Mouse (Mus musculus) gastrocnemius, adult 8-10 months (tissue): ENCODE data around the gene Rasa1. TPM values are rescaled to one million over a fixed set of nuclear protein-coding genes. Genes with fewer than 3 reads are reported as not detected.

Experiments
- DNase-seq, 2 experiments: peaks; one replicate each; pipeline ENCODE4 v3.0.0; 2022; ENCODE audit warnings: low spot score in 2 of 2
- total RNA-seq, 4 experiments: library from RNA; stranded (reverse); gene quantifications; 2 replicates each; pipeline ENCODE4 v1.2.4; 2022

Gene Rasa1
- total RNA-seq: 10 to 100 TPM; 17.2 to 22.6 (median 18.5) TPM

DNA sequence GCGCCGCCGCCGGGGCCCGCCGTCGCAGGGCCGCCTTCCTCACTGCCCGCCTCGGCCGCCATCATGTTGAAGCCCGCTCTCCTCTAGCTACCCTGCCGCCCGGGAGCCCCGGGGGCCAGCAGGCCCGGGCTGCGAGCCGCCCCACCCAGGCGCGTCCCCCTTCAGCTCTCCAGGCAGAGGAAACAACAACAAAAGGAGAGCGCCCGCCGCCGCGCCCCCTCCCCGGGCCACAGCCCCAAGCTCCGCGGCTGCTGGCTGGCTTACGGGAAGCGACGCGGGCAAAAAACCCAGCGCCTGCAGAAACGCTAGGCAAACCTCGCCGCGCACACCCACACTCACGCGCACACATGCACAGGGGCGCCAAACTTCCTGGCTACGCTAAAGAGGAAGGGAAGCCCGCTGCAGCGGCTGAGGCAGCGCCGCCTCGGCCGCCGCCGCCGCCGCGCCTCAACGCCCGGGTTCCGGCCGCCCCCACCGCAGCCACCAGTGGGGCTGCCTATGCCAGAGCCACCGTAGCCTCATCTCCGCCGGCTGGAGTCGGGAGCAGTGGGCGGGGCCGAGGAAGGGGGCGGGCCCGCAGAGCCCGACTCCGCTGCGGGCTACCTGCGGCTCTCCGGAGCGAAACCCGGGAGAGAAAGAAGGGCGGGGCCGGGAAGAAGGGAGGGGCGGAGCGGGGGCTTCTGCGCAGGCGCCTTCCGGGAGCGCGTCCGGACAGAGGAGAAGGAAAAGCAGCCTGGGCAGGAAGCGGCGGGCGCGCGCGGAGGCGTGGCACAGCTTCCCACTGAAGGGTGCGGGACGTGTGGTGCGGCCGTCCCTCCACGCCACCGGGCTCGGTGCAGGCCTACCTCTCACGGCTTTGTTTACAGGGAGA lies at the start of gene Rasa1:
Gene Rasa1 (minus strand): TSS at position 288 of the 871 bp plus-strand sequence.
- DNase-seq: peak; percentile 91 to 94

DNA sequence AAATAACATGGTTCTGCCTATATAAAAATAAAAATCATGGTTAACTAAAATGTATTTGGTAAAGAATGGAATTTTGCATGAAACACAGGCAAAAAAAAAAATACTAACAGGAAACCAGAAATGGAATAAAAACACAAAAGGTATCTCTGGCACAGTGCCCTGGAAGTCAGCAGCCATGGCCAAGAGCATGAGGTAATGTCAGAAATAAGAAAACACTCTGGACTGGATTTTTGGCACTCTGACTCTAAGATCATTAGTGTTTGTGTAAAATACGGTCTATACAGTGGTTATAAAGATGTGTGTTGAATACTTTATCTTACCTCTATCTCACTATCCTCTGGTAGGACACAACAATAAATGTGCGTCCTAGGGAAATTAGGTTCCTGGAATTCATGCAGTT lies 22.6 kb upstream of the Rasa1 start:
- no peak for DNase-seq

DNA sequence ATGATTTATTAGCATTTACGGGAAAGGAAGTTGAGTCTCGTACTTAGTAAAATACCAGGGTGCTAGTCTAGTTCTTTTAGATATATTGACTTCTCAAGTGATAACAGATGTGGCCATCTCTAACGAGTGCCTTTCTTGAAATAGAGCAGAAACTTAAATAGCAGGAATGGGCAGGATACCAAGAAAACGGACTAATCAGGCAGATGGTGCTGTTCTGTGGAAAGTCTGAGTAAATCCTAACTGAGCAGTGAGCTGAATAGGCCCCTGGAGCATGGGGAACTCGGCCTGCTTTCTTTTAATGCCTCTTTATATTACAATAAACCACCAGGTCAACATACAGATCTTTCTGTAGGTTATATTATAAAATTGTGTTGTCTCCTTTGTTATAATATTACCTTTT lies 22.0 kb upstream of the Rasa1 start:
- no peak for DNase-seq

DNA sequence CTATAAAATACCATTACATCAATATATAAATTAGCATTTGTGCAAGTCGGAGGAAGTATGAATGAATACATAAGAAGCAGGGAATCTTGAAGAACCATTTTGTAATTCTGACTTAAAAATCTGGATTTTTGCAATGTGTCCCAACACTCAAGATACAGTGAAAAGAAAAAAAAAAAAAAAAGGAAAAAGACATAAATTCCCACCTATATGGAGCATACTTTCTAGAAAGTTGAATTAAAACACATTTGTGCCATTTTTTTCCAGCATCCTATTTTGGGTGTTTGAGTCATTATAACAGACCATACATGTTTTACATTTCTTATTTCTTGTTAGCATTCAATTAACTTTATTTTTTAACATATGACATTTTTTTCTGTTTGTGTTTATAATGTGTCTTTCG lies 21.6 kb upstream of the Rasa1 start:
- no peak for DNase-seq

DNA sequence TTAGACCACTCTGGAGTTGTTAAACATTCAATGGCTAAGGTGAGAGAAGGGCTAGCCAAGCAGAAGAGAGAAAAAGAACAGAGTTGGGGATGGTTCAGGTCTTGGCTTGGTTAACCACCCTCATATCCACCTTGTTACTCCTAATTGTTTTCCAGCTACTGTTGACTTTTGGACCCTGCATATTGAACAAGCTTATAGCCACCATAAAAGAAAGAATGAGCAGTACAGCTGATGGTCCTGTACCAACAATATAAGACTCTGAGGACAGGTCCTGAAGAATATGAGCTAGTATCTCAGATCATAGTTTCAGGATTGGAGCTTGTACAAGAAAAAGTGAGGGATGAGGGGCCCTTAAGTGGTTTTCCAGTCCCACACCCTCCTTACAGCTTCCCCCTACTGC lies 17.1 kb upstream of the Rasa1 start:
- no peak for DNase-seq

DNA sequence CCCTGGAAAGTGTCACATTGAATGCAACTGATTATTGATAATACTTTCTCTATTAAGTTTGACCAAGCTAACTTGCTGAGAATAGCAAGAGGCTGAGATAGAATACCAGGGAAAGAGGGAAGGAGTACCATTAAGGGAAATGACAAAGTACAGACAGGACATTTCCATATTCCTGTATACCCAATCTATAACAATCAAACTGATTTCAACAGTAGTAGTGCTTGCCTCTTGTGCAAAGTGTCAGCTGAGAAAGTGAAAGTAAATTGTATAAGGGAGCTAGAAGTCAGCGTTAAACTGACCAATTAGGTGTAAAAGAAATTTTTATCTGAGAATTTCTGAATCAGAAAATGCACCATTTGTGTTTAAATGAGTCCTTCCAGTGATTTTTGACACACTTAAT lies 1.7 kb upstream of the Rasa1 start:
- no peak for DNase-seq

DNA sequence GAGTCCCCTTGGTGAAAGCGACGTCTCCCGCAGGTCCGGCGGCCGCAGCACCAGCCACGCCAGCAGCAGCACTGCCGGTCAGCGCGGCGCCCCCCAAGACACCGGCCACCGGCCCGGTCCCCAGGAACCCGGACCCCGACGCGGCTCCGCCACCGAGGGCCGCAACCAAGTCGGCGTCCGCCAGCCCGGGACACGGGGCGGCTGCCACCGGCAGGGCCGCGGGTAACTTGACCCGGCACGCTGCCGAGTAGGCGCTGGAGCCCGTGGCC lies 422 bp downstream of the Rasa1 start:
- DNase-seq: peak in 1 of 2 experiments; percentile 2

DNA sequence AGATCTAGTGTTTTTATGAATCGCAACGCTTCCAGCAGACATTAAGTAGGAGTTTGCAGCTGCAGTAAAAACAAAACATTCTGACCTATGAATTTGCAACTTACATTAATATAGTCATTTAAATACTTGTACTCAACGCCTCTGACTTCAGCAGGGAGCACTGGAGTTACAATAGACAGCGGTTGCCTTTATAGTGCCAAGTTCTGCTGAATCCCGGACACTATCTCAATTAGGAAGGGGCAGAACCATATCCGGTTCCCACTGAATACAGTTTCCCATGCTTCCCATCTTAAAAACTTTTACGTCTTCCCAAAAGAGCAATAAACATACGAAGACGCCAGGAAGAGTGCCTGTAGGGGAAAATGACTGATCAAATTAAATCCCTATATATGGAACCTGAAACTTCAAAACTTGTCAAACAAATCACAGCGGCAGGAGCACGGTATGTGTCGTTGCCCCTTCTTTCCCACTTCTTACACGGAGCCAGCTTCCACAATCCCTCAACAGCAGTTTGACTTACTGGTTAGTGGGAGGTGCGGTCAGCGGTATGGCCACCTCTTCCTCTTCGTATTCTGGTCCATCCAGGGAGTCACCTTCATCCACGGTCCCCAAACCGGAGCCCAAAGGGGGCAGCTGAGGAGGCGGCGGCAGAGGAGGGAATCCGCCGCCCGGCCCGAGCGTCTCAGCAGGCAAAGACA lies 905 bp downstream of the Rasa1 start:
- peak in 1 of 2 experiments; percentile 4 for DNase-seq

DNA sequence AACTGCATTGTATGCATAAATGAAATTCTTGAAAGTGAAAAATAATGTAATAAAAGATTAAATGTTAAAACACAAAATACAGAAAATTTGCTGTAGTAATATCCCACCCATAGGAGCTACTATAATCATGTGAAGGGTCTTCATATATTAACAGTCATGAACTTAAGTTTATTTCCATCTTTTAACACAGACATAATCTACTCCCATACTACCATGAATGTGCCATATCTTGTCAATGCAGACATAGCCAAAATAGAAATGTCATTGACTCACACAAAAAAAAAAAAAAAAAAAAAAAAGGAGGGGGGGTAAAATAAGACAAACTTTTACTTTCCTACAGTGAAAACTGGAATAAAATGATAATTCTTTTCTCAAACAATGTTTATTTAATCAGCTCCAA lies 6.3 kb downstream of the Rasa1 start:
- no peak for DNase-seq

DNA sequence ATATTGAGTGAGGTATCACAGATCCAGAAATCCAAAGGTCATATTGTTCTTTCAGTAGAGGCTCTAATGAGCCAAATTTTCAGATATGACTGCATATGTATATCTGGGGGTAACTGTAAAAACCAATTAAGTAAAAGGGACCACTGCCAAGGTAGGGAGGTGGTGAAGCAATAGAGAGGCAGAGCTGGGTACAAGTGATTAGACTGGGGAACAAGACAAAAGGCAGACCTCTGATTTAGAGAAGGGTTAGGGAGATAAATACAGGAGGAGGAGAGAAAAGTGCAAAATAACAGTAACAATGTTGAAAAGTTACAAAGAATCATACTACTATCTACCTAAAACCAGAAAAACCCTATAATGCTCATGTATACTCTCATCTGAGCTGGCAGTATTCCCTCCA lies 10.0 kb downstream of the Rasa1 start:
- no peak for DNase-seq

DNA sequence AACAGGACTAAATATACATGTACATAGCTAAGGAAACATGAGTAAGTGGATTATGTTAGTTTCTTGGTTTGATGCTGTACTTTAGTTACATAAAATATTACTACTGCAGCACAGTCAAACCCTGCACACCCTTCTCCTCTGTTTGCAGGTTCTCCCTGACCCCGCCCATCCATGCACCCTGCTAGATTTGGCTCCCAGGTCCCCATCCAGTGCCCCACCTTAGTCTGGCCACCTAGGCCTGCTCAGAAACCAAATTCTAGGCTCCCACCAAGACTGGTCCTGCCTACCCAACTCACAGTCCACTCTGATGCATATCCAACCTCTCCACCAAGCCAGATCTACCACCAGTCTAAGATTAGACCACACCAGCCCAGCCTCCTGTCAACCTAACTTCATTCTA lies 14.4 kb downstream of the Rasa1 start:
- no peak for DNase-seq

DNA sequence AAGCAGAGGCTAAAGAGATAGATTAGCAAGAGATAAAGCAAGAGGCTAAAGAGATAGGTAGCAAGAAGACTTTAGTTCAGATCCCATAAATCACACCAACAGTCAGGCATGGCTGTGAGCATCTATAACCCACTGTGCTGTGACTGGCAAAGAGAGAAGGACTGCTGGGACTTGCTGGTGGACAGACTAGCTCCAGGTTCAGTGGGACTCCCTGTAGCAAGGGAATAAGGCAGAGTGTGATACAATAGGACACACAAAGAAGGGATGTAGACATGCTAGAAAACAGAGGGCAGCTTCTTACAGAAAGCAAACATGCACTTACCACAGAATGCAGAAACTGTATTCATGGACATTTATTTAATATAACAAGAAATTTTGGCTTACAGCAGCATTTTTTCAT lies 15.1 kb downstream of the Rasa1 start:
- DNase-seq: no peak

DNA sequence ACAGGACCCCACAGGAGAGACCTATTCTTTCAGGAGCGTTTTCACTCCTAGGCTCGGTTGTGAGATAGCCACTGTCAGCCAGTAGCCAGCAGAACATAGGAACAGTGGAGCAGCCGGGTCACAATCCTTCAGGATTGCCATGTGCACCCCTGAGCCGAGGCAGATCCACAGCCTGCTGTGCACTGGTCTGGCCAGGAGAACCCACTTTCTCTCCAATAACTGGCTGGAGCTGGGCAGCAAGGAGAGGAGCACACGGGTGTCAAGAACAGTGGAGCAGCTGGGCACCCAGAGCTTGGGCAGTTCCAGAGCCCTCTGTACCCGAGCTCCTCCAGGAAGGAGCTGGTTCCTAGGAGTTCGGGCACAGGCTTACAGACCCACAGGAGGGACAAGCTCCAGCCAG lies 50.2 kb downstream of the Rasa1 start:
- no peak for DNase-seq

DNA sequence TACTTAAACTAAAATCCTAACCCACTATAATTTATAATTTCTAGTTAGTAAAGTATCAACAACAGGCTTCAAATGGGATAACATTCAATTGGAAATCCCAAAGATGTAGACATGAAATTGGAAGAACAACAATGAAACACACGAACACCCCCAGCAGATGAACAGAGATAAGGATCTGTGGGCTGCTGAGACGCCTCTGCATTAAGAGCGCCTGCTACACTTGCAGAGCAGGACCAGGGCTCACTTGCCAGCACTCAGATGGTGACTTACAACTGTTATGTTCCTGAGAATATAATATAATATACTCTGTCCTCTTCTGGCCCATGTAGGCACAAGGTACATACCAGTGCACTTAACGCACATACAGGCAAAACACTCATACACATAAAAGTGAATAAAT lies 70.3 kb downstream of the Rasa1 start:
- DNase-seq: no peak

DNA sequence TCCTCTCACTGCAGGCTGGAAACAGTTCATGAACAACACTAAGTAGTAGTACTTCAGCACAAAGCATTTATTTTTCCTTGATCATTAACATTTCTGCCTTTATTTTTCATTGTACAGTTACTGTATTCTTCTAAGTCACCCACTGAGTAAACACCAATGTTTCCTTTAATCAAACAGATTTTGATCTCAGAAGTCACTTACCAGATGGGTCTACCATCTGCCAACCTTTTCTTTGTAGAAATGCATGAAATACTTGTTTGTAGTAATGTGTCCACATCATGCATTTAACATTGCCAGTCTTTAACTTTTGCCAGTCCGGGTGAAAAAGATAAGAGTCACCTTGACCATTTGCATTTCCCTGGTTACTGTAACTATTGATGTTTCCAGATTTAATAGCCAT lies 78.6 kb downstream of the Rasa1 start:
- no peak for DNase-seq

DNA sequence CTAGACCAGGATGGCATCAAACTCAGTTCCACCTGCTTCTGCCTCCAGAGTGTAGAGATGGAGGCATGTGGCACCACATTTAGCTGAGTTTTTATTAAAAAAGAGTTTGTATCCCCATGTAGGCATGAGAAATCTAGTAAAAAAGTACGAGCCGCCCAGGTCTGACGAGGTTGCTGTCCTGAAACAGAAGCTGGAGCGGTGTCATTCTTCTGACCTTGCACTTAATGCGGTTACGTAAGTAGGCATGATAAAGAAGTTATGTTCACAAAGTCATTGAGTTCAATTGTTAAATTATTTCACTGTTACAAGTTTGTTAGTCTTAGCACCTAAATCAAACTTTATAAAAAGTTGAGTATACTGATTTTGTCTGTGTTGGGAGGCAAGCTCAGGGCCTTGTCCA lies 80.3 kb downstream of the Rasa1 start:
- DNase-seq: no peak

DNA sequence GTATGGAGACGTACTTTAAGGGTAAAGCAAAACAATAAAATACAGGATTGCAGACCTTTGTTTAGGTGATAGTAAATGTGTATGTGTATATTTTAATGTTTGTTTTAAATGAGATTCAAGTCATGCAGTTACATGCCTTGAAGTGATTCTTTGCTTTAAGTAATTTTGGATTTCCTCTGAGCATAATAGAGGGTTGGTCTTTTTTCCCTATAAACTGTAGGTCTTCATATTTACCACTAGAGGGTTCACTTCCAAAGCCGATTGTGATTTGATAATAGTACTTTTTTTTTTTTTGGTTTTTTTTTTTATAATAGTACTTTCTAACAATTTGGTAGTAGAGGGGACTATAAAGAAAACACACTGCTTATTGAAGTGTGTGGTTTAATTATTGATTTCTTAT lies 81.4 kb downstream of the Rasa1 start:
- no peak for DNase-seq

DNA sequence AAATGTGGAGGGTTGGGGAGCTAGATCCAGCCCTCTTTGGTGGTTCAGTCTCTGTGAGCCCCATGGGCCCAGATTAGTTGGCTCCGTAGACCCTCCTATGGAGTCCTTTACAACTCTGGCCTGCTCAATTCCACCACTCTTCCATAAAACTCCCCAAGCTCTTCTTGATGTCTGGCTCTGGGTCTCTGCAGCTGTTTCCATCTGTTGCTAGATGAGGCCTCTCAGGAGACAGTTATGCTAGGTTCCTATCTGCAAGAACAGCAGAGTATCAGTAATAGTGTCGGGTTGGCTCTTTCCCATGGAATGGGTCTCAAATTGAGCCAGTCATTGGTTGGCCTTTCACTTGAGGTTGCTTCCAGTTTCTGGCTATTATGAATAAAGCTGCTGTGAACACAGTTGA lies 97.7 kb downstream of the Rasa1 start:
- DNase-seq: no peak

DNA sequence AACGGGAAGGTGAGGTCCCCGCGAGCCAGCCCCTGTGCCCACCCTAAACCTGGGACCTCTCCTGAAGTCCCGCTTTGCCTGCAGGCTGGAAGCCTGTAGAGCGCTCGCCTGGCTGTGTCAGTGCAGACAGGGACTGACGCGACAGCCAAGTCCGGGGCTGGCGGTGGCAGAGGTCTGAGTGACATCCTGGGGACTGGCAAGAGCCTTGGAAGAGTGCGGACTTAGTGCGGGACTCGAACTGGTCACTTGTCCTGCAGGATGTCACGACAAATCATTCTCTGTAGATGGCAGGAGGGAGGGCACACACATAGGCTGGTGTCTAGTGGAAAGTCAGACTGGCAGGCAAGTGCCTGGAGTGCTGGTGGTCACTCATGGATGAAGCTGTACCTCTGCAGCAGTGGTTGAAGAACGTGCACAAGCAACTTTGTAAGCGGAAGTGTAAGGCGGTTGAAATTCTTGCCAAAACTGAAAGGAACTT lies 99.2 kb downstream of the Rasa1 start:
- DNase-seq: no peak

DNA sequence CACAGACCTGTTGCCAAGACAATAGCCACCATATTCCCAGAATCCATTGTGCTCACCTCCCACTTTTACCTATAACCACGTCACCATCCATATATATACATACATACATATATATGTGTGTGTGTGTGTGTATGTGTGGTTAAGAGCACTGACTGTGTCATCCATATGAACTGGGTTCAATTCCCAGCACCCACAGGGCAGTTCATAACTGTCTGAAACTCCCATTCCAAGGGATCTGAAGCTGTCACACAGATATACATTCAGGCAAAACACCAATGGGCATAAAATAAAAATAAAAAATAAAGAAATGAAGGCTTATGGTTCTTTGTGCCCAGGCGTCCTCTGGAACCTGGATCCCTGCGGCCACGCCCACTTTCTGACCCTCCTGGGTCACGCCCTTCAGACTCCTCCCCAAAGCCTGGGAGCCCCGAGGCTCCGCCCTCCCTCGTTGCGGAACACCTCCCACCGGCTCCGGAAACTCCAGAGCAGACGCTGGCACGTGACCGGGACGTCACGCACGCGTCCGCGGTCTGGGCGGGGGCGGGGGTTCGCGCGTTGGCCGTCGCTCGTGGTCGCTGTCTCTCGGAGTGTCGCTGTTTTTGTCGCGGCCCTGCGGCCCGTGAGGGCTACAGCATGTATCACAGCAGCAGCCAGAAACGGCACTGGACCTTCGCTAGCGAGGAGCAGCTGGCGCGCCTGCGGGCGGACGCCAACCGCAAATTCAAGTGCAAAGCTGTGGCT lies 99.9 kb downstream of the Rasa1 start, which contains the start of gene Ccnh:
Gene Ccnh (plus strand): TSS at position 506 of the 741 bp plus-strand sequence.
- DNase-seq: peak; percentile 89 to 90
